Mouse (Mus musculus) ZHBTc4 (cell line): ENCODE measurements around the gene Tnfaip8l3.
A peak's percentile ranks its signal among the peaks of the same experiment; 100 is the strongest.

Experiments
- DNase-seq: peaks from one replicate; pipeline ENCODE4 v3.0.0-alpha.2; 2011; ENCODE audit warnings: low read depth, low spot score

Tnfaip8l3 gene

GRCm38 (mm10) chr9:54068032-54068649 is at the start of gene Tnfaip8l3:
Gene Tnfaip8l3 (minus strand): TSS chr9:54068388.
- DNase-seq, result peak; percentile 50

- DNase-seq, result peak; percentile 49
These were observed 44.5 kb upstream of the Tnfaip8l3 start for GRCm38 (mm10) chr9:54112726-54113125.

- peak; percentile 68 for DNase-seq
These were observed 30.4 kb upstream of the Tnfaip8l3 start for GRCm38 (mm10) chr9:54098636-54099035.

GRCm38 (mm10) chr9:54097091-54097490 is 28.9 kb upstream of the Tnfaip8l3 start:
- DNase-seq, result no peak

GRCm38 (mm10) chr9:54084245-54084644 is 16.1 kb upstream of the Tnfaip8l3 start:
- DNase-seq, result no peak

- no peak for DNase-seq
These were observed 9.6 kb upstream of the Tnfaip8l3 start for GRCm38 (mm10) chr9:54077740-54078139.

- DNase-seq, result no peak
These were observed 6.7 kb upstream of the Tnfaip8l3 start for GRCm38 (mm10) chr9:54074901-54075300.

GRCm38 (mm10) chr9:54073688-54074087 is 5.5 kb upstream of the Tnfaip8l3 start:
- no peak for DNase-seq

GRCm38 (mm10) chr9:54071474-54072095 is 3.4 kb upstream of the Tnfaip8l3 start:
- DNase-seq, result no peak

GRCm38 (mm10) chr9:54069204-54069603 is 1.0 kb upstream of the Tnfaip8l3 start:
- DNase-seq, result no peak

GRCm38 (mm10) chr9:54068777-54069176 is 589 bp upstream of the Tnfaip8l3 start:
- peak; percentile 89 for DNase-seq

GRCm38 (mm10) chr9:54067642-54068031 is 551 bp downstream of the Tnfaip8l3 start:
- no peak for DNase-seq

GRCm38 (mm10) chr9:54064836-54065235 is 3.4 kb downstream of the Tnfaip8l3 start:
- no peak for DNase-seq

GRCm38 (mm10) chr9:54063655-54064054 is 4.5 kb downstream of the Tnfaip8l3 start:
- DNase-seq, result no peak

- no peak for DNase-seq
These were observed 6.5 kb downstream of the Tnfaip8l3 start for GRCm38 (mm10) chr9:54061666-54062065.

- no peak for DNase-seq
These were observed 16.7 kb downstream of the Tnfaip8l3 start for GRCm38 (mm10) chr9:54051298-54052068.

GRCm38 (mm10) chr9:54048978-54049377 is 19.2 kb downstream of the Tnfaip8l3 start:
- DNase-seq, result no peak

- no peak for DNase-seq
These were observed 25.1 kb downstream of the Tnfaip8l3 start for GRCm38 (mm10) chr9:54043067-54043466.

GRCm38 (mm10) chr9:54037717-54038116 is 30.5 kb downstream of the Tnfaip8l3 start:
- no peak for DNase-seq

- no peak for DNase-seq
These were observed 33.5 kb downstream of the Tnfaip8l3 start for GRCm38 (mm10) chr9:54034691-54035090.

GRCm38 (mm10) chr9:54022795-54023194 is 45.4 kb downstream of the Tnfaip8l3 start:
- DNase-seq, result no peak

GRCm38 (mm10) chr9:53994528-53994927 is 73.7 kb downstream of the Tnfaip8l3 start:
- DNase-seq, result no peak

- DNase-seq, result peak; percentile 81
These were observed 75.6 kb downstream of the Tnfaip8l3 start for GRCm38 (mm10) chr9:53992567-53992966.
